Comparison of ENCODE assay signal across 10 mouse cellular contexts in the genomic region with DNA sequence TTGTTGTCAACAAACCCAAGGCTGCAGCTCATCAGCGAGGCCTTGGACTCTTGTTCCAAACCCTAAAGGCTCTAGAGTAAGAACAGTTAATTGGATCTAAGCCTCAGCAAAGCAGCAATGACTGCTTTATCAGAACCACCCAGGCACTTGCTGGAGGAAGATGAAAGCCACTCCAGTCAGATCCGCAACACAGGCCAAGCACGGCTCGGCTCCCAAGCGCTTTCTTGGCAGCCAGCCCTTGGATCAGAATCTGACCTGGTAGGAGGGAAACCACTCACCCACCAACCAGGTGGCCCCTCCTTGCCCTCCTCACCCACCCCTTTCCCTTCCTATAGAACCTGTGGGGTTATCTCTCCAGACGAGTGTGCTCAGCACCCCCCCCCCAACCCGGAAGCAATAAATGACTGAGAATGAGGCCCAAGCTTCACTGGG. TPM values are rescaled to one million over a fixed set of nuclear protein-coding genes. Genes with fewer than 3 reads are reported as not detected.
DNase-seq lines count a peak whose midpoint lies in the region; ATAC-seq and TF ChIP-seq lines count a peak whose summit lies in the region.
"Had no signal": no experiment of that assay in that cellular context is flagged by ENCODE, and none has a peak within 500 bp of the region (broad histone marks: within the 10 kb centered on the region; RNA-seq: fewer than 3 reads in every experiment).

No protein-coding gene starts in this region.

- TF ChIP-seq POLR2A in cerebellum, adult 2 months (IDR thresholded peaks at IDR 0.05; ENCODE audit: borderline replicate concordance, insufficient read depth, low read length), result no peak

- no peaks in the 10 kb centered on the region for H3K9me3 ChIP-seq in midbrain, embryonic 13.5 days

- no peak for TF ChIP-seq CTCF in cerebellum, adult 2 months (IDR thresholded peaks at IDR 0.05; ENCODE audit: borderline replicate concordance, insufficient read depth, low read depth, low read length)

- H3K4me3 ChIP-seq in cerebellum, adult 2 months (replicated peaks; ENCODE audit: insufficient read depth, low read depth, low read length), result no peak overlapping the region
- no peak overlapping the region for H3K4me3 ChIP-seq in midbrain, embryonic 13.5 days (replicated peaks)

- DNase-seq in cerebellum, adult 11 months, result peak; percentile 56
- DNase-seq in cerebellum, postnatal 4 days (ENCODE audit: low spot score in 2 of 2), result no peak
- peak; percentile 63 to 72 for DNase-seq in cerebellum, adult 2 months
- peak; percentile 79 for DNase-seq in heart, postnatal 4 days
- peak; percentile 75 for DNase-seq in lung, postnatal 14 days
- no peak for DNase-seq in frontal cortex, postnatal 25 days (ENCODE audit: low spot score in 2 of 2)
- DNase-seq in spleen, postnatal 10 days (ENCODE audit: low spot score in 2 of 2), result no peak

- H3K4me1 ChIP-seq in cerebellum, adult 2 months (ENCODE audit: control insufficient read depth, insufficient read depth, low read length), result peaks cover 32% of the 10 kb centered on the region
- H3K4me1 ChIP-seq in midbrain, embryonic 13.5 days (replicated peaks), result no peaks in the 10 kb centered on the region

- H3K9ac ChIP-seq in midbrain, embryonic 13.5 days (replicated peaks), result no peak overlapping the region

- no peaks in the 10 kb centered on the region for H3K36me3 ChIP-seq in midbrain, embryonic 13.5 days

- no peak overlapping the region for H3K4me2 ChIP-seq in midbrain, embryonic 13.5 days (replicated peaks)

- no peaks in the 10 kb centered on the region for H3K27me3 ChIP-seq in cerebellum, adult 2 months (ENCODE audit: control insufficient read depth, insufficient read depth, low read length)
- no peaks in the 10 kb centered on the region for H3K27me3 ChIP-seq in midbrain, embryonic 13.5 days

- WGBS in cerebellum, adult 2 months, result 18% methylated on average over 7 of the region's 7 CpGs
- WGBS in midbrain, embryonic 13.5 days, result 88% methylated on average over 7 of the region's 7 CpGs

- no peak overlapping the region for H3K27ac ChIP-seq in cerebellum, adult 2 months (ENCODE audit: insufficient read depth, low read length)
- no peak overlapping the region for H3K27ac ChIP-seq in midbrain, embryonic 13.5 days

- no peak for ATAC-seq in midbrain, embryonic 13.5 days

RNA-seq across cellular contexts. Expression of a gene that starts 21.7 kb away (rescaled TPM):
- 141 and 145 TPM in 2 replicates for polyA plus RNA-seq in cerebellum, adult 2 months (2012; rRNA removed)
- 100 to 1,000 TPM; 148 to 153 TPM for total RNA-seq in heart, postnatal 4 days (2021)
- polyA plus RNA-seq in midbrain, embryonic 13.5 days (2015; fragmentation: Nextera tagmentation; extraction: Ambion mirVana), result 13.8 and 15.9 TPM in 2 replicates

RNA-seq across cellular contexts. Expression of a gene that starts 46.2 kb away (rescaled TPM):
- 0.18 TPM in 1 of 2 replicates, not detected in the other for polyA plus RNA-seq in cerebellum, adult 2 months (2012; rRNA removed)
- total RNA-seq in heart, postnatal 4 days (2021), result not detected
- not detected in 2 replicates for polyA plus RNA-seq in midbrain, embryonic 13.5 days (2015; fragmentation: Nextera tagmentation; extraction: Ambion mirVana)
- total RNA-seq: gastrocnemius, adult 8-10 months had no signal
- polyA plus RNA-seq: liver, embryonic 16.5 days had no signal

Comparison
In these comparisons a context has a peak if more than half of its experiments do, and no peak if none do; other contexts are left out.
1. DNase-seq: peak in cerebellum, adult 11 months (single experiment), cerebellum, adult 2 months (2 of 2), heart, postnatal 4 days (single experiment) and lung, postnatal 14 days (single experiment); none in cerebellum, postnatal 4 days (0 of 2), frontal cortex, postnatal 25 days (0 of 2) and spleen, postnatal 10 days (0 of 2).